Mouse (Mus musculus): ENCODE data around the gene Hsd17b14.
"Not testable (repeated sequence)": the region's sequence is repeated elsewhere in the genome, so short reads cannot be mapped to it uniquely, and the experiment has no call there.

Gene Hsd17b14

GRCm38 (mm10) chr7:45554744-45555143 lies at the start of gene Hsd17b14:
Hsd17b14 (plus strand) TSS chr7:45554893.
- DNase-seq (ENCODE audit: low spot score in 2 of 2) = no peak

- no peak for DNase-seq (ENCODE audit: low spot score in 2 of 2)
Observed at GRCm38 (mm10) chr7:45507583-45507982, 47.1 kb upstream of the Hsd17b14 start.

- DNase-seq (ENCODE audit: low spot score in 2 of 2) = no peak
Observed at GRCm38 (mm10) chr7:45508561-45508960, 46.1 kb upstream of the Hsd17b14 start.

- no peak for DNase-seq (ENCODE audit: low spot score in 2 of 2)
Observed at GRCm38 (mm10) chr7:45509181-45509882, 45.4 kb upstream of the Hsd17b14 start.

GRCm38 (mm10) chr7:45509912-45510787 lies 44.5 kb upstream of the Hsd17b14 start, which contains the start of gene Nucb1:
Nucb1 (minus strand) TSS chr7:45510406.
- DNase-seq (ENCODE audit: low spot score in 2 of 2) = peak; percentile 78 to 91

- no peak for DNase-seq (ENCODE audit: low spot score in 2 of 2)
Observed at GRCm38 (mm10) chr7:45514411-45514810, 40.3 kb upstream of the Hsd17b14 start.

GRCm38 (mm10) chr7:45515436-45515835 lies 39.3 kb upstream of the Hsd17b14 start:
- DNase-seq (ENCODE audit: low spot score in 2 of 2) = no peak

- not testable (repeated sequence) for DNase-seq (ENCODE audit: low spot score in 2 of 2)
Observed at GRCm38 (mm10) chr7:45516846-45517245, 37.8 kb upstream of the Hsd17b14 start.

- no peak for DNase-seq (ENCODE audit: low spot score in 2 of 2)
Observed at GRCm38 (mm10) chr7:45518618-45519017, 36.1 kb upstream of the Hsd17b14 start.

GRCm38 (mm10) chr7:45519345-45520120 lies 35.2 kb upstream of the Hsd17b14 start:
- DNase-seq (ENCODE audit: low spot score in 2 of 2) = no peak

GRCm38 (mm10) chr7:45520605-45521004 lies 34.1 kb upstream of the Hsd17b14 start:
- no peak for DNase-seq (ENCODE audit: low spot score in 2 of 2)

- peak; percentile 76 to 91 for DNase-seq (ENCODE audit: low spot score in 2 of 2)
Observed at GRCm38 (mm10) chr7:45521728-45522184, 32.9 kb upstream of the Hsd17b14 start.

GRCm38 (mm10) chr7:45522194-45522752 lies 32.4 kb upstream of the Hsd17b14 start:
- DNase-seq (ENCODE audit: low spot score in 2 of 2) = no peak

GRCm38 (mm10) chr7:45522957-45523676 lies 31.6 kb upstream of the Hsd17b14 start:
- no peak for DNase-seq (ENCODE audit: low spot score in 2 of 2)

GRCm38 (mm10) chr7:45523678-45524170 lies 31.0 kb upstream of the Hsd17b14 start:
- DNase-seq (ENCODE audit: low spot score in 2 of 2) = no peak

GRCm38 (mm10) chr7:45524841-45525621 lies 29.7 kb upstream of the Hsd17b14 start:
- no peak for DNase-seq (ENCODE audit: low spot score in 2 of 2)

GRCm38 (mm10) chr7:45525809-45526473 lies 28.8 kb upstream of the Hsd17b14 start, which contains the start of the genes Ppp1r15a and Plekha4:
Ppp1r15a (minus strand) TSS chr7:45526268.
Plekha4 (plus strand) TSS chr7:45526330.
- peak; percentile 82 to 95 for DNase-seq (ENCODE audit: low spot score in 2 of 2)

- no peak for DNase-seq (ENCODE audit: low spot score in 2 of 2)
Observed at GRCm38 (mm10) chr7:45526474-45527120, 28.1 kb upstream of the Hsd17b14 start.

- not testable (repeated sequence) for DNase-seq (ENCODE audit: low spot score in 2 of 2)
Observed at GRCm38 (mm10) chr7:45527169-45527568, 27.5 kb upstream of the Hsd17b14 start.

Data from left cerebral cortex, adult 9 months (tissue).